Mouse (Mus musculus) heart, postnatal 0 days (tissue): ENCODE data around the gene Litaf. TPM values are rescaled to one million over a fixed set of nuclear protein-coding genes. Genes with fewer than 3 reads are reported as not detected.

Source experiments
- ATAC-seq: fragments of 200-750 bp; cut with Nextera tagmentation; 2 replicates; pipeline ENCODE4 v1.8.0; 2017; ENCODE audit warnings: low read depth, moderate number of reproducible peaks, moderate library complexity; ENCODE audit not compliant: insufficient read depth
- DNase-seq: peaks from one replicate; pipeline ENCODE4 v3.0.0-alpha.2; 2016; ENCODE audit warnings: low spot score
- H3K27ac ChIP-seq: fragments of 300-500 bp; sonication (generic); 2 replicates; pipeline ENCODE4 v1.5.1; 2014; ENCODE audit warnings: low read depth, mild to moderate bottlenecking
- H3K27me3 ChIP-seq: fragments of 300-500 bp; sonication (generic); 2 replicates; pipeline ENCODE4 v1.6.1; 2014; ENCODE audit warnings: low read length, mixed read lengths; ENCODE audit not compliant: control insufficient read depth, insufficient read depth
- H3K36me3 ChIP-seq: fragments of 300-500 bp; sonication (generic); replicated peaks from 2 replicates; pipeline ENCODE4 v1.6.1; 2014; ENCODE audit warnings: low read length, mixed read lengths; ENCODE audit not compliant: control insufficient read depth, insufficient read depth
- H3K4me1 ChIP-seq: fragments of 300-500 bp; sonication (generic); 2 replicates; pipeline ENCODE4 v1.6.1; 2014; ENCODE audit warnings: antibody characterized with exemption; ENCODE audit not compliant: control insufficient read depth, insufficient read depth
- H3K4me2 ChIP-seq: fragments of 300-500 bp; sonication (generic); 2 replicates; pipeline ENCODE4 v1.6.1; 2014; ENCODE audit warnings: low read depth, mild to moderate bottlenecking, low read length, moderate library complexity
- H3K4me3 ChIP-seq: fragments of 300-500 bp; sonication (generic); 2 replicates; pipeline ENCODE4 v1.5.1; 2014; ENCODE audit warnings: low read depth, low read length
- H3K9ac ChIP-seq: fragments of 300-500 bp; sonication (generic); replicated peaks from 2 replicates; pipeline ENCODE4 v1.6.1; 2014; ENCODE audit warnings: low read depth, low read length, mixed read lengths
- H3K9me3 ChIP-seq: fragments of 300-500 bp; sonication (generic); replicated peaks from 2 replicates; pipeline ENCODE4 v1.6.1; 2016; ENCODE audit warnings: low read length; ENCODE audit not compliant: control insufficient read depth
- CTCF ChIP-seq: IDR thresholded peaks from 2 replicates; pipeline ENCODE4 v1.5.1; 2016; ENCODE audit warnings: antibody characterized with exemption, control low read depth, low read depth
- EP300 ChIP-seq: IDR thresholded peaks from 2 replicates; pipeline ENCODE4 v1.6.1; 2016; ENCODE audit warnings: antibody characterized with exemption, low read depth
- WGBS: fragments of 180-500 bp; shearing (Covaris S2); extraction: QIAGEN DNeasy Blood & Tissue Kit; methylation state at CpG from one replicate; pipeline ENCODE4 v1.1.7; 2014; 5-methylcytosine and 5-hydroxymethylcytosine counted together
- polyA plus RNA-seq: library from polyadenylated mRNA; unstranded; fragments of >200 nt; fragmentation: Nextera tagmentation; extraction: Ambion mirVana; gene quantifications from 2 replicates; pipeline ENCODE4 v1.2.1, GENCODE M21; 2015
- total RNA-seq: library from RNA; depleted of rRNA; stranded (reverse); fragments of >200 nt; gene quantifications from 2 replicates; pipeline ENCODE4 v1.2.3, GENCODE M21; 2014; ENCODE audit warnings: low replicate concordance

The Litaf gene
- total and polyA plus RNA-seq, 2 experiments from 2014 or later = 55.7 to 77.1 TPM

DNA sequence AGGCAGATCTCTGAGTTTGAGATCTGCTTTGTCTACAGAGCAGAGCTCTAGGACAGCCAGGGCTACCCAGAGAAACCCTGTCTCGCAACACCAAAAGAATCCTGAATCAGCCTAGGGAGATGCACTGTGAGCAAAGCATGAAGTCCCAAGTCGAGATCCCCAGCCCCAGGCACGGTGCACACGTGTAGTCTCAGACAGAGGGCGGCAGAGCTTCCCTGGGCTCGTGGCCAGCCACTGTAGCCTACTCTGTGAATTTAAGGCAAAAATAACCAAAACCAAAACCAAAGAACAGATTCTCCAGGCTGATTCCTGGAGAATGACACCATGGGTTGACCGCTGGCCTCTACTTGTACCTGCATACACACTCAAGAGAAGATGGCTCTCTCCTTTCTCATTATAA is 121.4 kb downstream of the Litaf start:
- DNase-seq = no peak
- H3K4me1 ChIP-seq = no peaks in the 10 kb centered on the region
- H3K9ac ChIP-seq = no peak overlapping the region
- ATAC-seq = no peak
- H3K9me3 ChIP-seq = no peaks in the 10 kb centered on the region
- H3K27me3 ChIP-seq = no peaks in the 10 kb centered on the region
- WGBS = 74% methylated on average over 7 of the region's 7 CpGs
- no peak for TF ChIP-seq EP300
- no peak for TF ChIP-seq CTCF
- H3K27ac ChIP-seq = no peak overlapping the region
- no peaks in the 10 kb centered on the region for H3K36me3 ChIP-seq
- no peak overlapping the region for H3K4me3 ChIP-seq
- no peak overlapping the region for H3K4me2 ChIP-seq

DNA sequence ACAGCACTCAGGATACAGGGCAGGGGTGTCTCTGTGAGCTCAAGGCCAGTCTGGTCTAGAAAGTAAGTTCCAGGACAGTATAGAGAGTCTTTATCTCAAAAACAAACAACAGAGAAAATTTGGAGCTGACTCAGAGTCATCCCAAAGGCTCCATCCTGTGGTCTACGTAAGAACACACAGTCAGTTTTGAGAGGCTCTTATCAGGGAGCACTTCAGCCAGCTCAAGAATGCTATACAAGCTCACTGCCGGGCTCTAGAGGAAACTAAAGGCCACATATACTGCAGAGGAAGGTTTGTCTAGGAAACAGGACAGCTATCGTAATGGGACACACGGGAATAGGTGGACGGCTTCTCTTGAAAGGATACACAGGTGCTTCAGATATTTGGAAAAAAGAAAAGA is 122.7 kb downstream of the Litaf start:
- DNase-seq (peak; percentile 63), ATAC-seq (peak; percentile 67)
- 17% methylated on average over 5 of the region's 5 CpGs for WGBS
- Histone ChIP-seq H3K9ac (no peak overlapping the region; the same call in 1 of the 2 replicates), H3K4me1 (no peaks in the 10 kb centered on the region), H3K27me3 (no peaks in the 10 kb centered on the region), H3K27ac (no peak overlapping the region), H3K9me3 (no peaks in the 10 kb centered on the region), H3K36me3 (no peaks in the 10 kb centered on the region), H3K4me3 (no peak overlapping the region), H3K4me2 (no peak overlapping the region)
- TF ChIP-seq CTCF = peak; percentile 42
- TF ChIP-seq EP300 = no peak

DNA sequence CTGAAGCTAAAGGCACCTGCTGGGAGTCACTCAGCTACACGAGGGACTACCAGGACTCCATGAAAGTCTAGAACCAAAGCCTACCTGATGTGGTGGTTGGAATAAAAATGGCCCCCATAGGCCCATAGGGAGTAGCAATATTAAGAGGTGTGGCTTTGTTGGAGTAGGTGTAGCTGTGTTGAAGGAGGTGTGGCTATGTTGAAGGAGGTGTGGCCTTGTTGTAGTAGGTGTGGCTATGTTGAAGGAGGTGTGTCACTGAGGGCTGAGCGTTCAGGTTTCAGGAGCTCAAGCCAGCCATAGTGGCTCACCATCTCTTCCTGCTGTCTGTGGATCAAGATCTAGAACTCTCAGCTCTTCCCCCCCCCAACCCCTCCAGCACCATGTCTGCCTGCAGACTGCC is 125.3 kb downstream of the Litaf start:
- Histone ChIP-seq H3K9ac (no peak overlapping the region), H3K27me3 (no peaks in the 10 kb centered on the region), H3K4me2 (no peak overlapping the region), H3K36me3 (no peaks in the 10 kb centered on the region), H3K4me1 (no peaks in the 10 kb centered on the region), H3K9me3 (no peaks in the 10 kb centered on the region), H3K27ac (no peak overlapping the region), H3K4me3 (no peak overlapping the region)
- ATAC-seq (no peak), DNase-seq (no peak)
- TF ChIP-seq CTCF = no peak
- TF ChIP-seq EP300 = no peak
- WGBS = 86% methylated on average over 2 of the region's 2 CpGs

DNA sequence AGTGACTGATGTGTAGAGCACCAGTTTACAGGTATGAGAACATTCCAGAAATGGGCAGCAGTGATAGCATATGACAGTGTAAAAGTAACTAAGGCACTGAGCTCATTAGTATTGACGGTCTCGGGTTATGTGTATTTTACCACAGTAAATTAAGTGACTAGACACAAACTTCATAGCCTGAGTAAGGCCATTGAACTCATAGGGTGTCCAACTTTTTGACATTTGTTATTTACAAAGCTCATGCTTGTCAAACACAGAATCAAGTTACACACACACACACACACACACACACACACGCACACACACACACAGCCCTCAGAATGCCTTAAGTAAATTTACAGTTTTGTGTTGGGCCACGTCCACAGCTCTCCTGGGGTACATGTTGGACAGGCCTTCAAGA is 126.0 kb downstream of the Litaf start:
- no peak overlapping the region for H3K9ac ChIP-seq
- H3K9me3 ChIP-seq = no peaks in the 10 kb centered on the region
- H3K27me3 ChIP-seq = no peaks in the 10 kb centered on the region
- TF ChIP-seq EP300 = no peak
- TF ChIP-seq CTCF = no peak
- no peak overlapping the region for H3K4me2 ChIP-seq
- no peak for ATAC-seq
- no peaks in the 10 kb centered on the region for H3K36me3 ChIP-seq
- no peak for DNase-seq
- H3K4me3 ChIP-seq = no peak overlapping the region
- H3K27ac ChIP-seq = no peak overlapping the region
- H3K4me1 ChIP-seq = no peaks in the 10 kb centered on the region
- WGBS = 91% methylated on average over 4 of the region's 4 CpGs

DNA sequence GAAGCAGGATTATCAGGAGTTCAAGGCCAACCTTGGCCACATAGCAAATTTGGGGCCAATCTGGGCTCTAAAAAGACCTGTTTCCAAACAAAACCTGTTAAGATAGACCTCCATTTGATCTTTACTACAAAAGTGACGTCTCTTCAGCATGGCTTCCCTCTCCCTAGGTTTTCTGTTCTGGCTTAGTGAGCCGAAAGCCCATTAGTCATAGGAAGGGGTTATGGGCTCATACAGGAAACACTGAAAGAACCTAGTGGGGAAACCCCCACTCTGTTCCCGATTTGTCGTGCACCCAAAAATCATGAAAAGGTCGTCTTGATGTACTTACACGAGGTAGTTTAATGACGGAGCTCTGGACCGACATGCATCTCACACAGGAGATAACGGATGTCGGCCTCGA is 128.5 kb downstream of the Litaf start:
- Histone ChIP-seq H3K27me3 (no peaks in the 10 kb centered on the region), H3K27ac (no peak overlapping the region), H3K9ac (no peak overlapping the region), H3K36me3 (no peaks in the 10 kb centered on the region), H3K4me1 (no peaks in the 10 kb centered on the region), H3K4me3 (no peak overlapping the region), H3K9me3 (no peaks in the 10 kb centered on the region), H3K4me2 (no peak overlapping the region)
- 63% methylated on average over 11 of the region's 11 CpGs for WGBS
- DNase-seq = no peak
- TF ChIP-seq CTCF = no peak
- TF ChIP-seq EP300 = no peak
- ATAC-seq = no peak

DNA sequence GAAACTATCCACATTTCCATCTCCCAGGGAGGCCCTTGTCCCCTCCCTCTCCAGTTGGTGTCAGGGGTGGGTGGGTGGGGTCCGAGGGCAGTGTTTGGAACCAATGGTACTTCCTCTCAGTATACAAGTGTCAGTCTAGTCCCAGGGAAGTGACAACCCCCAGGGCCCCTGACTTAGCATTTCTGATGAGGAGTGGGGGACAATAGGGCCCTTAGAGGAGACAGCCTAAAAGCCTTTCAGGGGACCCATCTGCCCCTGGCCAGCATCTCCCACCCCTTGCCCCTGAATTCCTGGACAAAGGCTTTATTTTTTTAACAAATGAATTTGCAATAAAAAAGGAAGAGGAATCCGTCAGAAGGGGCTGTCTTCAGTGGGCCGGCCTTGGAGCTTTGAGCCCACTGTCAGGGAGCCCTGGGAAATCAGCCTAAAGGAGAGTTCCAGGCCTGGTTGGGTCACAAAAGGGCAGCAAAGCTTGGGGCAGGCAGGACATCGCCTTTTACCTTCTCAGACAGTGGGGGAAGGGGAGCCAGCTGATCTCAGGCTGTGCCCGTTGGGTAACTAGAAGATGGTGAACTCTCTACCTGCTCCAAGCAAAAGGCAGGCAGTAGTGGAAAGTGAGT is 129.1 kb downstream of the Litaf start:
- no peak for ATAC-seq
- no peak overlapping the region for H3K27ac ChIP-seq
- H3K9me3 ChIP-seq = no peaks in the 10 kb centered on the region
- no peak overlapping the region for H3K9ac ChIP-seq
- H3K36me3 ChIP-seq = no peaks in the 10 kb centered on the region
- no peak overlapping the region for H3K4me2 ChIP-seq
- no peak for DNase-seq
- no peak for TF ChIP-seq EP300
- TF ChIP-seq CTCF = no peak
- H3K27me3 ChIP-seq = no peaks in the 10 kb centered on the region
- no peaks in the 10 kb centered on the region for H3K4me1 ChIP-seq
- WGBS = 76% methylated on average over 5 of the region's 5 CpGs
- H3K4me3 ChIP-seq = no peak overlapping the region
